Mouse (Mus musculus): ENCODE results near the gene Tnfsf14. TPM values are rescaled to one million over a fixed set of nuclear protein-coding genes. Genes with fewer than 3 reads are reported as not detected.

Tnfsf14 gene
- polyA plus RNA-seq, 1 experiment from 2014 or later, result 0.28 TPM

GRCm38 (mm10) chr17:57227468-57227867, 33.5 kb upstream of the Tnfsf14 start:
- 95% methylated on average over 2 of the region's 2 CpGs for WGBS
- no peak overlapping the region for H3K4me3 ChIP-seq (replicated peaks)
- H3K36me3 ChIP-seq, result no peaks in the 10 kb centered on the region
- H3K4me1 ChIP-seq, result no peaks in the 10 kb centered on the region; the same call in 1 of the 2 replicates
- H3K4me2 ChIP-seq (replicated peaks), result no peak overlapping the region
- H3K9me3 ChIP-seq (replicated peaks), result no peaks in the 10 kb centered on the region
- H3K27ac ChIP-seq (replicated peaks), result no peak overlapping the region
- no peak for ATAC-seq (ENCODE audit: insufficient number of reproducible peaks, low FRiP score, low TSS enrichment, low read depth)
- no peak overlapping the region for H3K9ac ChIP-seq
- peaks cover 10% of the 10 kb centered on the region; the same call in 1 of the 2 replicates for H3K27me3 ChIP-seq

GRCm38 (mm10) chr17:57223313-57223712, 29.3 kb upstream of the Tnfsf14 start:
- H3K9ac ChIP-seq, result no peak overlapping the region
- 84% methylated on average over 9 of the region's 9 CpGs for WGBS

GRCm38 (mm10) chr17:57221911-57222310, 27.9 kb upstream of the Tnfsf14 start:
- Histone ChIP-seq H3K4me3 (replicated peaks) (no peak overlapping the region), H3K27me3 (peaks cover 10% of the 10 kb centered on the region; the same call in 1 of the 2 replicates), H3K4me1 (no peaks in the 10 kb centered on the region), H3K36me3 (no peaks in the 10 kb centered on the region), H3K9ac (no peak overlapping the region), H3K4me2 (replicated peaks) (no peak overlapping the region), H3K9me3 (replicated peaks) (no peaks in the 10 kb centered on the region), H3K27ac (replicated peaks) (no peak overlapping the region)
- no peak for ATAC-seq (ENCODE audit: insufficient number of reproducible peaks, low FRiP score, low TSS enrichment, low read depth)
- 72% methylated on average over 4 of the region's 4 CpGs for WGBS

More at GRCm38 (mm10) chr17:57223313-57223712, 29.3 kb upstream of the Tnfsf14 start:
- Histone ChIP-seq H3K4me1 (no peaks in the 10 kb centered on the region), H3K4me2 (replicated peaks) (no peak overlapping the region), H3K27ac (replicated peaks) (no peak overlapping the region), H3K9me3 (replicated peaks) (no peaks in the 10 kb centered on the region), H3K27me3 (peaks cover 10% of the 10 kb centered on the region; the same call in 1 of the 2 replicates), H3K36me3 (no peaks in the 10 kb centered on the region), H3K4me3 (replicated peaks) (no peak overlapping the region)
- ATAC-seq (ENCODE audit: insufficient number of reproducible peaks, low FRiP score, low TSS enrichment, low read depth), result no peak

- no peak overlapping the region for H3K4me3 ChIP-seq (replicated peaks)
- H3K27ac ChIP-seq (replicated peaks), result no peak overlapping the region
- no peak overlapping the region for H3K4me2 ChIP-seq (replicated peaks)
- no peaks in the 10 kb centered on the region for H3K36me3 ChIP-seq
- 19% methylated on average over 3 of the region's 3 CpGs for WGBS
- no peaks in the 10 kb centered on the region for H3K4me1 ChIP-seq
- no peak overlapping the region for H3K9ac ChIP-seq
- 0 out of 2 replicates have a peak, but pooled peaks cover 5% of the 10 kb centered on the region for H3K27me3 ChIP-seq
- ATAC-seq (ENCODE audit: insufficient number of reproducible peaks, low FRiP score, low TSS enrichment, low read depth), result no peak
- no peaks in the 10 kb centered on the region for H3K9me3 ChIP-seq (replicated peaks)
Observed at GRCm38 (mm10) chr17:57219884-57220207, 25.9 kb upstream of the Tnfsf14 start.

- Histone ChIP-seq H3K4me1 (no peaks in the 10 kb centered on the region), H3K27ac (replicated peaks) (no peak overlapping the region), H3K4me2 (replicated peaks) (no peak overlapping the region), H3K4me3 (replicated peaks) (no peak overlapping the region), H3K36me3 (no peaks in the 10 kb centered on the region), H3K9me3 (replicated peaks) (no peaks in the 10 kb centered on the region), H3K9ac (no peak overlapping the region), H3K27me3 (0 out of 2 replicates have a peak, but pooled peaks cover 5% of the 10 kb centered on the region)
- 14% methylated on average over 11 of the region's 11 CpGs for WGBS
- ATAC-seq (ENCODE audit: insufficient number of reproducible peaks, low FRiP score, low TSS enrichment, low read depth), result no peak
Observed at GRCm38 (mm10) chr17:57219167-57219883, 25.3 kb upstream of the Tnfsf14 start.

GRCm38 (mm10) chr17:57218335-57218900, 24.4 kb upstream of the Tnfsf14 start:
- no peak for ATAC-seq (ENCODE audit: insufficient number of reproducible peaks, low FRiP score, low TSS enrichment, low read depth)
- Histone ChIP-seq H3K36me3 (no peaks in the 10 kb centered on the region), H3K9me3 (replicated peaks) (no peaks in the 10 kb centered on the region), H3K4me1 (no peaks in the 10 kb centered on the region), H3K9ac (no peak overlapping the region), H3K4me2 (replicated peaks) (no peak overlapping the region), H3K4me3 (replicated peaks) (no peak overlapping the region), H3K27me3 (no peaks in the 10 kb centered on the region), H3K27ac (replicated peaks) (no peak overlapping the region)
- WGBS, result 72% methylated on average over 12 of the region's 12 CpGs

GRCm38 (mm10) chr17:57214676-57215387, 20.9 kb upstream of the Tnfsf14 start:
- H3K27me3 ChIP-seq, result no peaks in the 10 kb centered on the region
- no peaks in the 10 kb centered on the region for H3K4me1 ChIP-seq
- no peak overlapping the region for H3K4me2 ChIP-seq (replicated peaks)
- no peak overlapping the region for H3K27ac ChIP-seq (replicated peaks)
- no peak for ATAC-seq (ENCODE audit: insufficient number of reproducible peaks, low FRiP score, low TSS enrichment, low read depth)
- H3K9me3 ChIP-seq (replicated peaks), result no peaks in the 10 kb centered on the region
- no peaks in the 10 kb centered on the region for H3K36me3 ChIP-seq
- H3K4me3 ChIP-seq (replicated peaks), result no peak overlapping the region
- 41% methylated on average over 13 of the region's 13 CpGs for WGBS
- H3K9ac ChIP-seq, result no peak overlapping the region

- Histone ChIP-seq H3K4me2 (replicated peaks) (no peak overlapping the region), H3K36me3 (no peaks in the 10 kb centered on the region), H3K27me3 (no peaks in the 10 kb centered on the region), H3K27ac (replicated peaks) (no peak overlapping the region), H3K9ac (no peak overlapping the region), H3K9me3 (replicated peaks) (no peaks in the 10 kb centered on the region), H3K4me1 (no peaks in the 10 kb centered on the region), H3K4me3 (replicated peaks) (no peak overlapping the region)
- 69% methylated on average over 9 of the region's 9 CpGs for WGBS
- no peak for ATAC-seq (ENCODE audit: insufficient number of reproducible peaks, low FRiP score, low TSS enrichment, low read depth)
Observed at GRCm38 (mm10) chr17:57211501-57211900, 17.5 kb upstream of the Tnfsf14 start.

GRCm38 (mm10) chr17:57209330-57209729, 15.4 kb upstream of the Tnfsf14 start:
- Histone ChIP-seq H3K4me1 (no peaks in the 10 kb centered on the region), H3K36me3 (no peaks in the 10 kb centered on the region), H3K27ac (replicated peaks) (no peak overlapping the region), H3K4me3 (replicated peaks) (no peak overlapping the region), H3K27me3 (no peaks in the 10 kb centered on the region), H3K4me2 (replicated peaks) (no peak overlapping the region), H3K9ac (no peak overlapping the region), H3K9me3 (replicated peaks) (no peaks in the 10 kb centered on the region)
- ATAC-seq (ENCODE audit: insufficient number of reproducible peaks, low FRiP score, low TSS enrichment, low read depth), result no peak
- 71% methylated on average over 4 of the region's 4 CpGs for WGBS

- no peaks in the 10 kb centered on the region for H3K4me1 ChIP-seq
- no peak overlapping the region for H3K9ac ChIP-seq
- no peaks in the 10 kb centered on the region for H3K36me3 ChIP-seq
- no peaks in the 10 kb centered on the region for H3K27me3 ChIP-seq
- ATAC-seq (ENCODE audit: insufficient number of reproducible peaks, low FRiP score, low TSS enrichment, low read depth), result no peak
- no peak overlapping the region for H3K4me2 ChIP-seq (replicated peaks)
- H3K9me3 ChIP-seq (replicated peaks), result no peaks in the 10 kb centered on the region
- no peak overlapping the region for H3K27ac ChIP-seq (replicated peaks)
- no peak overlapping the region for H3K4me3 ChIP-seq (replicated peaks)
- 85% methylated on average over 3 of the region's 3 CpGs for WGBS
Observed at GRCm38 (mm10) chr17:57207938-57208337, 14.0 kb upstream of the Tnfsf14 start.

- Histone ChIP-seq H3K27me3 (no peaks in the 10 kb centered on the region), H3K4me1 (no peaks in the 10 kb centered on the region), H3K36me3 (no peaks in the 10 kb centered on the region), H3K9me3 (replicated peaks) (no peaks in the 10 kb centered on the region), H3K4me2 (replicated peaks) (no peak overlapping the region), H3K4me3 (replicated peaks) (no peak overlapping the region), H3K9ac (no peak overlapping the region), H3K27ac (replicated peaks) (no peak overlapping the region)
- 81% methylated on average over 10 of the region's 10 CpGs for WGBS
- ATAC-seq (ENCODE audit: insufficient number of reproducible peaks, low FRiP score, low TSS enrichment, low read depth), result no peak
Observed at GRCm38 (mm10) chr17:57201841-57202724, 8.1 kb upstream of the Tnfsf14 start.
